Mouse (Mus musculus) MEL-GATA-1-ER (cell line): ENCODE results near the gene Nrxn1.

Source experiments
- DNase-seq: peaks from one replicate; pipeline ENCODE4 v3.0.0-alpha.2; 2012; ENCODE audit warnings: low read depth; ENCODE audit errors: extremely low read depth

Gene Nrxn1

GRCm38 (mm10) chr17:90809197-90810163, 283.4 kb downstream of the Nrxn1 start:
- peak; percentile 42 for DNase-seq

DNA sequence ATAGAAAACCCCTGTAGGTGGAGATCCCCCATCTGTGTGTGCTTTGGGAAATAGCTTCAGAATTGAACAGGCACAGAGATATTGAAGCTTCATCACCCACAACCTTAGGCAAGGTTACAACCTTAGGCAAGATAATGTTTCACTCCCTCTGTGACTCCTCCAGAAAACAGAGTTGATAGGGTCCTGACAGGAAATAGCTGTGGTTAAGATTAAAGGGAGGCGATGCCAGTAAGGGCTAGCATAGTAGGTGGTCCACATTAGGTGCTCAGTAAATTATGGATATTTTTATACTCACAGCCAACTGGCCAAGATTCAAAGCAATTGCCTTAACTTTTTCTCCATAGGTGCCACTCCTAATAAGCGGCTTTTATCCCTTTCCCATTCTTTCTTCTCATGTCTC, 284.6 kb downstream of the Nrxn1 start:
- DNase-seq = peak; percentile 22

DNA sequence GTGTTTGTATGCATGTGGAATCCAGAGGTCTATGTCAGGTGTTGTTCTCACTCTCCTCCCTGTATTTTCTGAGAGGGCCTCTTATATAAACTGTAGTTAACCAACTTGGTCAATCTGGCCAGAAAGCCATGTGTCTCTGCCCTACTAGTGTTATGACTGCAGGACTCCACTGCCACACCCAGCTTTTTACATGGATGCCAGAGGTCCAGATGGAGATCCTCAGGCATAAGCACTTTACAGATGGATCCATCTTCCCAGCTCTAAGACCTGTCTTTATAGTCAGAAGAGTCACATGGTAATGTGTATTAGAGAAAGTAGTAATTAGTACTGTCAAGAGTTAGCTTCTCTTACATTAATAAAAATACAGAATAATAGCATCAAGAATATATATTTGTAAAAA, 285.7 kb downstream of the Nrxn1 start:
- no peak for DNase-seq

GRCm38 (mm10) chr17:90798689-90799088, 294.2 kb downstream of the Nrxn1 start:
- no peak for DNase-seq

GRCm38 (mm10) chr17:90797659-90798288, 295.1 kb downstream of the Nrxn1 start:
- peak; percentile 45 for DNase-seq

DNA sequence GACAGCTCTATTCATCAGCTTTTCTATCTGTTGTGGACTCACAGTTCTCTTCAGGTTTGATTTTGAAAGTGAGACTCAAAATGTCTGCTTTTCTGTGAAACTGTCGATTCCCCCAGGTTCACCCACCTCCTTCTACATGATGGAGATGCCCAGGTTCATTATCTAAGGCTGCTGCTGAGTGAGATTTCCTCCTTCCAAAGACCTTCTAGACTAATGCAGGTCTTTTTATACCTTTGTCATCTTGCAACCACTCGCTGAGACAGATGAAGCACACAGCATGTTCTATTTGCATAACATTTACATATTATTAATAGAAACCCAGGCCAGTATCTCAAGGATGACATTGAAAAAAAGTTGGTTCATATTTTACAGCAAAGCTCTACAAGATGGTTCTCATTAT, 295.9 kb downstream of the Nrxn1 start:
- no peak for DNase-seq

GRCm38 (mm10) chr17:90788491-90789127, 304.3 kb downstream of the Nrxn1 start:
- no peak for DNase-seq

DNA sequence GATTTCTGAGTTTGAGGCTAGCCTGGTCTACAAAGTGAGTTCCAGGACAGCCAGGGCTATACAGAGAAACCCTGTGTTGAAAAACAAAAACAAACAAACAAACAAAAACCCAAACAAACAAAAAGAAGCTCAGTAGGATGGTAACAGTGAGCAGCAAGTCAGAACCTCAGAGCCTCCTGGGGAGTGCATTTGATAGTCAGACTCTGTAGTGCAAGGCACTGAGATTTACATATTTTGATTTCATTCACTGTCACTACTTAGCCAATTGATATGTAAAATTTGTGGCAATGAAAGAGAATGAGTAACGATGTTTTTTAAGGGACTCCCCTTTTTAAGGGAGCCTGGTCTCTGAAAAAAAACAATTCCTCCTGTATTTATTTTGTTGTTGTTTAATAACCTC, 304.8 kb downstream of the Nrxn1 start:
- no peak for DNase-seq

DNA sequence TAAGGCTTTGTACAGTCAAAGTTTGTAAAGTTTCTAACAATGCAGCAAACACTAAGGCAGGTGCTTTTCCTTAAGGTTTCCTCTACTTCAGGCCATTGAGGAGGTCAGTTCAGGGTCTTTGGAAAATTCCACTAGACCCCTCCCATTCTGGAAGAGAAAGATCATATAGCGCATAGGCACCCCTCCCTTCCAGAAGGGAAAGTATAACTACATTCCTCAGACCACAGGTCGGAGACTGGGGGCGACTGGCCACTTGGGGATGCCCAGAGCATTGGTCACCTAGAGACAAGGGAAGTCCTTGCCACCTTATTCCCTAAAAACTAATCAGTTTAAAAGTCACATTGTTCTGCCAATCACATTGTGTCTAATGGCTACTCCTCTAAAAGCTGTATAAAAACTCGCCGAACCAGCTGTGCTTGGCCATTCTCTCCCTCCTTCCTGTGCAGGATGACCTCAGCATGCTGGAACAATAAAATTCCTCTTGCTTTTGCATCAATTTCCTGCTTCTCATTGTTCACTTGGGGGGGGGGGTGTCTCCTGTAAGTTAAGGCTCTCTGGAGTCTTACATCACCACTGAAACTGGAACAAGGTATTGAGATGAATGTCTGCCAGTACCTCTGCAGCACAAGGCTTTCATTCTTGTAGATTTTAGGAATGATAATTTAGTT, 305.6 kb downstream of the Nrxn1 start:
- no peak for DNase-seq

DNA sequence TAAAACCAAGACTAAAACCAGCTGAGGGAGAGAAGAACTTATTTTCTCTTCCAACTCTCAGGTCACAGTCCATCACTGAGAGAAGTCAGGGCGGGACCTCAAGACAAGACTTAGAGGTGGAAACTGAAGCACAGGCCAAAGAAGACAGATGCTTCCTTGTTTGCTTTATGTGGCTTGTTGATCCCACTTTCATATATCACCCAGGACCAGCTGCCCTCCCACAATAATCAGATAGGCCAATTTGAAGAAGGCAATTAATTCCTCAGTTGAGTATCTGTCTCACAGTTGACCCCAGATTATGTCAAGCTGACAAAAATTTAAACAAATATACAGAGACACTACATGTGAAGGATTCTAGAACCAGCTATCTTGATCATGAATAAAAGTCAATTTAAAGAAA, 312.4 kb downstream of the Nrxn1 start:
- DNase-seq = no peak

GRCm38 (mm10) chr17:90775397-90775796, 317.5 kb downstream of the Nrxn1 start:
- no peak for DNase-seq

DNA sequence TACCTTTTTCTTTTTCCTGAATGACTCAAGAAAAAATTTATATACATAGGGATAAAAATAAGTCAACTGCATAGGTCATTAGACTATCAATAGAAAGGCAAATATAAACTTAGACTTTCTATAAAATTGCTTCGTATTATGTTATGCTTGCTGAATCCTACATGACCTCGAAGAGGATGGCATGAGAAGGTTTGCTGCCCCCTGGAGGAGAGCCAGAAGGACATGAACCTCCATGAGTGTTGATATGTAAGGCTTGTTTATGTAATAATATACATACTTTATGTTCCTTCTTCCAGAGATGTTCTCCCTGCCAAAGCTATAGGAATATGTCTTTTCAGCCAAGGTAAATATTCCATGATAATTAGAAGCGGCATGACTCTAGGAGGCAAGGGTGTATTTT, 319.6 kb downstream of the Nrxn1 start:
- no peak for DNase-seq

GRCm38 (mm10) chr17:90768216-90768615, 324.7 kb downstream of the Nrxn1 start:
- no peak for DNase-seq

- no peak for DNase-seq
Observed at GRCm38 (mm10) chr17:90727124-90727523, 365.7 kb downstream of the Nrxn1 start.

- no peak for DNase-seq
Observed at GRCm38 (mm10) chr17:90704773-90705172, 388.1 kb downstream of the Nrxn1 start.

DNA sequence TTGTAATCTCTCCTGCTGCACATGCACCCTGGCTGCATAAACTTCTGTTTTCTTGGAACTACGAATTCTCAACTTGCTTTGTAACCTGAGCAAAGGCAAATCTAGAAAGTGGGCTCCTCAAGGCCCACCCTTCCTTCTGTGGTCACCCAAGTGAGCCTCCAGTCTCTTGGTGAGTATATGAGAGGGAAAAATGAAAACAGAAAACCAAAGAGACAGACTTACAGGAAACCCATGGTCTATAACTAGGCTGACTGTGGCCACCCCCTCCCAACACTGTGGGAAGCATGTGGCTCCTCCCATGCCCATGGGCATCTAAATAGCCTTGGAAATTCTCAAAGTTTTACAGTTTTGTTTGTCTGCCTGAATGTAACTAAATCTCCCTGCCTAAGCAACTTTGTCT, 390.2 kb downstream of the Nrxn1 start:
- no peak for DNase-seq

DNA sequence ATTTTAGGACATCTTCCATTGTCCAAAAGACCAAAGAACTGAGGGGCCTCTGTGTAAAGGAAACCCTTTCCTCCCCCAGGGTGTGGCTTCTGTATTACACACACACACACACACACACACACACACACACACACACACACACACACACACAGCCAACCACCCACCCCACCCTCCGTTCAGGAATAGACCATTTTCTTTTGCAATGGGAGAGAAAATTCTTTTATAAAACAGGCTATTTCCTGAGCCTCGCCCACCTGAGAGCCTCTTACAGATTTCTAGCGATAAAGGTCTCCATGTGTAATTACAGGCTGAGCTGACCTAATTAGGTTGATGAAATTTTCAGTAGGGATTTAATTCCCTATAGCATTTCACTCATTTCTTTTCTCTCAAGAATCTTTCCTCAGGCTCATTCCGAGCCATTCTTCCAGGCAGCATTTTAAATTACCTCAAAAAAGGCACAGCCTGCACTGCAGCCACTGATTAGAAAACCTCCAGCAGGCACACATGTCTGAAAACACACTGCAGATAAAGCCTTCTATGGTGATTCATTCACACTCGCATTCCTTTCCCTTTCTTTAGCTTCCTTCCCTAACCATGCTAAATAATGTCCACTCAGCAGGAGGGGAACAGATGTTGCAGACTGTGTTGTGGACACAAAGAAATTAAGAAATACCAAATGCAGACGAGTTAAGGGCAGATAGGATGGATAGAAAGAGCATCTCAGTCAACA, 396.6 kb downstream of the Nrxn1 start:
- DNase-seq = no peak

DNA sequence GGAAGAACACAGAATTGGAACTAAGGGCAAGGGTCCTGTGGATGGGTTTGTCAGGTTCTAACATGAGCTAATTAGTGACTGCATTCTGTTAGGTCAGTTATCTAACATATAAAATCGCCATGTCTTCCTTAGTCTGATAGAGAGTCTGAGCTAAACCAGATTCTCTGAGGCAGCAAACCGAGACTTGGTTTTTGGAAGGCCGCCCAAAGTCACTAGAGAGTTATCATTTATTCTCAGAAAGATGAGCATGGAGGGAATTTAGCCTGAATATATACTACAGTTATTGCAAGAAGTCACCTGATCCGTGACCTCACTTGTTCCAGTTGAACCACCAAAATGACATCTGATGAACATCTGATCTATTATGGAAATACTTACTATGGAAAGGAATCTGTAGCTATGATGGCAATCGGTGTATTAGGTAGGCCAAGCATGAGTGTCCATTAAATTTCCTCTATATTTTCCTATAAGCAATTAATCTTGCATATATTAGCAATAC, 397.7 kb downstream of the Nrxn1 start:
- DNase-seq = no peak

- DNase-seq = no peak
Observed at GRCm38 (mm10) chr17:90684172-90684571, 408.7 kb downstream of the Nrxn1 start.

DNA sequence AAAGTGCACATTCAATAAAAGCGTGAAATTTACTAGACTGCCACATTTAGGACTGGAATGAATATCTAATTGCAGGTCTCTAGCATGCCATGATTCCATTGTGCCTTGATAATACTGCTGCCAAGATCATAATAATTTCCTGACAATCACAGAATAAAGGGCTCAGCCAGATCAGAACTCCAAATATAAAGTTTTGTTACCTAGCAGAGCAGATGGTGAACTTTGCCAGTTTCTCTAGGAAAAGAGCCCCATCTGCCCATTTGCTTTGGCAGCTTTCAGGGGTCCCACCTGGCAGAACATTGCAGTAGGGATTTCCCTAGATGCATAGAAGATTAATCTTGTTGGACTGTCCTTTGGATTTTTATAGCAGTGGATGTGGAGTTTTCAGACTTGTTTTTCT, 411.9 kb downstream of the Nrxn1 start:
- no peak for DNase-seq

- no peak for DNase-seq
Observed at GRCm38 (mm10) chr17:90676676-90677075, 416.2 kb downstream of the Nrxn1 start.
